Mouse (Mus musculus): ENCODE data around the gene Pcca. TPM values are rescaled to one million over a fixed set of nuclear protein-coding genes. Genes with fewer than 3 reads are reported as not detected.

Gene Pcca
- total and polyA plus RNA-seq, 2 experiments, result 26.3 to 54.1 TPM

DNA sequence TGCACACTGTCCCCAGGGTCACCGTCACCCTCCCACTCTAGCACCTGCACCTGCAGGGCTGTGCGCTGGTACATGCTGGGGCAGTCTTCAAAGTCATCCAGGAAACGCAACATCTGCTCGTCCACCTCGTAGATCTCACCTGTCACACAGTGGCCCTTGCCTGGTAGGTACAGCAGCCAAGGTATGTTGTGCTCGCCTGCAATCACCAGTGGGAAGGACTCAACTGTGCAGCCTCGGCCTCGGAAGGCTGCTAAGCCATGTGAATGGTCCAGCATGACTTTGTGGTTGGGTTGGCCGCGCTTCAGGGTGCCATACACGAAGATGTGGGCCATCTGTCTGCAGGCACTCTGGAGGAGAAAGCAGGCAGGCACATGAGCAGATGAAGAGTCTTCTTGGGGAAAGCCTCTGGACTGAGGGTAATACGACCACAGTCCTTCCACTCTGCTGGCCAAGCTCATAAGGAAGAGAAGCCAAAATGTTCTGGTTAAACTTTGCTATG lies 357.4 kb downstream of the Pcca start:
- 90% methylated on average over 12 of the region's 12 CpGs for WGBS

GRCm38 (mm10) chr14:122896106-122896505 lies 362.0 kb downstream of the Pcca start:
- Histone ChIP-seq H3K27ac (replicated peaks; ENCODE audit: insufficient read depth, low read depth, low read length) (no peak overlapping the region), H3K4me1 (ENCODE audit: control insufficient read depth, insufficient read depth, low read length) (peaks cover 6% of the 10 kb centered on the region), H3K27me3 (ENCODE audit: control insufficient read depth, insufficient read depth, low read length) (no peaks in the 10 kb centered on the region), H3K4me3 (ENCODE audit: insufficient read depth, low read depth, low read length) (no peak overlapping the region), H3K36me3 (ENCODE audit: control insufficient read depth, insufficient read depth, low read length) (peaks cover 40% of the 10 kb centered on the region), H3K9ac (ENCODE audit: low read depth, low read length) (no peak overlapping the region), H3K79me2 (ENCODE audit: control insufficient read depth, insufficient read depth, low read length) (peaks cover 6% of the 10 kb centered on the region; the same call in 1 of the 2 replicates)
- 66% methylated on average over 1 of the region's 1 CpGs for WGBS
- DNase-seq (ENCODE audit: extremely low read depth, low read depth, low spot score), result no peak
- TF ChIP-seq POLR2A (IDR thresholded peaks at IDR 0.05; ENCODE audit: extremely low read depth, insufficient read depth, low read length), result no peak
- TF ChIP-seq CTCF (IDR thresholded peaks at IDR 0.05; ENCODE audit: low read depth, low read length), result no peak

More for the DNA sequence above, 357.4 kb downstream of the Pcca start:
- TF ChIP-seq POLR2A (IDR thresholded peaks at IDR 0.05; ENCODE audit: extremely low read depth, insufficient read depth, low read length) (no peak), CTCF (IDR thresholded peaks at IDR 0.05; ENCODE audit: low read depth, low read length) (no peak)
- no peaks in the 10 kb centered on the region for H3K4me1 ChIP-seq (ENCODE audit: control insufficient read depth, insufficient read depth, low read length)
- H3K9ac ChIP-seq (ENCODE audit: low read depth, low read length), result no peak overlapping the region
- H3K27me3 ChIP-seq (ENCODE audit: control insufficient read depth, insufficient read depth, low read length), result no peaks in the 10 kb centered on the region
- H3K79me2 ChIP-seq (ENCODE audit: control insufficient read depth, insufficient read depth, low read length), result no peaks in the 10 kb centered on the region; the same call in 1 of the 2 replicates
- H3K36me3 ChIP-seq (ENCODE audit: control insufficient read depth, insufficient read depth, low read length), result peaks cover 57% of the 10 kb centered on the region
- no peak overlapping the region for H3K27ac ChIP-seq (replicated peaks; ENCODE audit: insufficient read depth, low read depth, low read length)
- no peak overlapping the region for H3K4me3 ChIP-seq (ENCODE audit: insufficient read depth, low read depth, low read length)
- DNase-seq (ENCODE audit: extremely low read depth, low read depth, low spot score), result no peak

- no peak overlapping the region for H3K4me3 ChIP-seq (ENCODE audit: insufficient read depth, low read depth, low read length)
- TF ChIP-seq CTCF (IDR thresholded peaks at IDR 0.05; ENCODE audit: low read depth, low read length), result 0 out of 2 replicates have a peak, but pooled peaks have one; percentile 4
- TF ChIP-seq POLR2A (IDR thresholded peaks at IDR 0.05; ENCODE audit: extremely low read depth, insufficient read depth, low read length), result no peak
- H3K27me3 ChIP-seq (ENCODE audit: control insufficient read depth, insufficient read depth, low read length), result no peaks in the 10 kb centered on the region
- no peak overlapping the region for H3K27ac ChIP-seq (replicated peaks; ENCODE audit: insufficient read depth, low read depth, low read length)
- no peak overlapping the region for H3K9ac ChIP-seq (ENCODE audit: low read depth, low read length)
- peaks cover 24% of the 10 kb centered on the region for H3K36me3 ChIP-seq (ENCODE audit: control insufficient read depth, insufficient read depth, low read length)
- peaks cover 6% of the 10 kb centered on the region; the same call in 1 of the 2 replicates for H3K79me2 ChIP-seq (ENCODE audit: control insufficient read depth, insufficient read depth, low read length)
- peaks cover 20% of the 10 kb centered on the region for H3K4me1 ChIP-seq (ENCODE audit: control insufficient read depth, insufficient read depth, low read length)
- DNase-seq (ENCODE audit: extremely low read depth, low read depth, low spot score), result no peak
Measured at GRCm38 (mm10) chr14:122898550-122898949, 364.4 kb downstream of the Pcca start.

GRCm38 (mm10) chr14:122900679-122901078 lies 366.6 kb downstream of the Pcca start:
- H3K4me3 ChIP-seq (ENCODE audit: insufficient read depth, low read depth, low read length), result no peak overlapping the region; the same call in 1 of the 2 replicates
- H3K79me2 ChIP-seq (ENCODE audit: control insufficient read depth, insufficient read depth, low read length), result peaks cover 11% of the 10 kb centered on the region; the same call in 1 of the 2 replicates
- peak overlapping the region; percentile 37 for H3K9ac ChIP-seq (ENCODE audit: low read depth, low read length)
- TF ChIP-seq POLR2A (IDR thresholded peaks at IDR 0.05; ENCODE audit: extremely low read depth, insufficient read depth, low read length), result no peak
- TF ChIP-seq CTCF (IDR thresholded peaks at IDR 0.05; ENCODE audit: low read depth, low read length), result no peak
- peaks cover 23% of the 10 kb centered on the region for H3K36me3 ChIP-seq (ENCODE audit: control insufficient read depth, insufficient read depth, low read length)
- peak overlapping the region; percentile 97 for H3K27ac ChIP-seq (replicated peaks; ENCODE audit: insufficient read depth, low read depth, low read length)
- H3K27me3 ChIP-seq (ENCODE audit: control insufficient read depth, insufficient read depth, low read length), result no peaks in the 10 kb centered on the region
- H3K4me1 ChIP-seq (ENCODE audit: control insufficient read depth, insufficient read depth, low read length), result peaks cover 36% of the 10 kb centered on the region
- DNase-seq (ENCODE audit: extremely low read depth, low read depth, low spot score), result peak; percentile 45

- peak; percentile 97 for DNase-seq (ENCODE audit: extremely low read depth, low read depth, low spot score)
- H3K36me3 ChIP-seq (ENCODE audit: control insufficient read depth, insufficient read depth, low read length), result peaks cover 21% of the 10 kb centered on the region
- no peaks in the 10 kb centered on the region for H3K27me3 ChIP-seq (ENCODE audit: control insufficient read depth, insufficient read depth, low read length)
- H3K4me3 ChIP-seq (ENCODE audit: insufficient read depth, low read depth, low read length), result no peak overlapping the region
- H3K27ac ChIP-seq (replicated peaks; ENCODE audit: insufficient read depth, low read depth, low read length), result peak overlapping the region; percentile 97
- WGBS, result 22% methylated on average over 3 of the region's 3 CpGs
- peaks cover 11% of the 10 kb centered on the region; the same call in 1 of the 2 replicates for H3K79me2 ChIP-seq (ENCODE audit: control insufficient read depth, insufficient read depth, low read length)
- no peak overlapping the region; the same call in 1 of the 2 replicates for H3K9ac ChIP-seq (ENCODE audit: low read depth, low read length)
- H3K4me1 ChIP-seq (ENCODE audit: control insufficient read depth, insufficient read depth, low read length), result peaks cover 37% of the 10 kb centered on the region
- no peak for TF ChIP-seq POLR2A (IDR thresholded peaks at IDR 0.05; ENCODE audit: extremely low read depth, insufficient read depth, low read length)
- no peak for TF ChIP-seq CTCF (IDR thresholded peaks at IDR 0.05; ENCODE audit: low read depth, low read length)
Measured at GRCm38 (mm10) chr14:122901177-122901576, 367.1 kb downstream of the Pcca start.

DNA sequence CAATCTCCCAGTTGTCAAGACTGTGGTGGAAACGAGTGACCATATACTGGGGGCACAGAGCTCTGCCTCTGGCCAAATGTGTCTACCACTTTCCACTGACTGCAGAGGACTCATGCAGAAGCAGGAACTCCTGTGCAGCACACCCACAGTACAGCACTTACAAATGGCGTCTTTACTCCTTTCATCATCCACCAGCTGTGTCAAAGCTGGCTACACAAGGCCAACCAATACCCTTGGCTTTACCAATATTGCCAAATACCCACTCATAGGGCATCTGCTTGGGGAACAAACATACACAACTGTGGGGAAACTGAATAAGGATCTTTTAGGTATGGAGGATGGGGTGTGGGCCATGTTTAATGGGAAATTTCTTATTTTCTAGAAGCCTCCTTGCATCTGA lies 367.6 kb downstream of the Pcca start:
- H3K27ac ChIP-seq (replicated peaks; ENCODE audit: insufficient read depth, low read depth, low read length), result peak overlapping the region; percentile 99
- 26% methylated on average over 2 of the region's 2 CpGs for WGBS

More for the DNA sequence above, 367.6 kb downstream of the Pcca start:
- DNase-seq (ENCODE audit: extremely low read depth, low read depth, low spot score), result peak; percentile 67
- peak overlapping the region; percentile 41; the same call in 1 of the 2 replicates for H3K9ac ChIP-seq (ENCODE audit: low read depth, low read length)
- H3K27me3 ChIP-seq (ENCODE audit: control insufficient read depth, insufficient read depth, low read length), result no peaks in the 10 kb centered on the region
- H3K36me3 ChIP-seq (ENCODE audit: control insufficient read depth, insufficient read depth, low read length), result peaks cover 21% of the 10 kb centered on the region
- TF ChIP-seq POLR2A (IDR thresholded peaks at IDR 0.05; ENCODE audit: extremely low read depth, insufficient read depth, low read length) (no peak), CTCF (IDR thresholded peaks at IDR 0.05; ENCODE audit: low read depth, low read length) (no peak)
- peaks cover 11% of the 10 kb centered on the region; the same call in 1 of the 2 replicates for H3K79me2 ChIP-seq (ENCODE audit: control insufficient read depth, insufficient read depth, low read length)
- H3K4me3 ChIP-seq (ENCODE audit: insufficient read depth, low read depth, low read length), result no peak overlapping the region
- peaks cover 37% of the 10 kb centered on the region for H3K4me1 ChIP-seq (ENCODE audit: control insufficient read depth, insufficient read depth, low read length)
